Mouse (Mus musculus): ENCODE data around the gene Set. TPM values are rescaled to one million over a fixed set of nuclear protein-coding genes. Genes with fewer than 3 reads are reported as not detected.
"Not testable (repeated sequence)": the region's sequence is repeated elsewhere in the genome, so short reads cannot be mapped to it uniquely, and the experiment has no call there.

Gene Set
- total RNA-seq (2021), result 100 to 1,000 TPM; 326 to 328 TPM
- long read RNA-seq, experiment 1, transcript Set-202 (8 exons, 2,824 nt), result minor isoform, 26 of 189 reads
- long read RNA-seq, experiment 1, transcript Set-201 (8 exons, 2,834 nt), result major isoform, 151 of 189 reads
- long read RNA-seq, experiment 1, partial matches to known transcripts, result 3 of 189 reads
- long read RNA-seq, experiment 1, other reads (novel, unspliced or antisense), result 9 of 189 reads
- long read RNA-seq, experiment 2, transcript Set-201 (8 exons, 2,834 nt), result major isoform, 599 of 777 reads
- long read RNA-seq, experiment 2, transcript Set-202 (8 exons, 2,824 nt), result minor isoform, 88 of 777 reads
- long read RNA-seq, experiment 2, partial matches to known transcripts, result 56 of 777 reads
- long read RNA-seq, experiment 2, other reads (novel, unspliced or antisense), result 30 of 777 reads

DNA sequence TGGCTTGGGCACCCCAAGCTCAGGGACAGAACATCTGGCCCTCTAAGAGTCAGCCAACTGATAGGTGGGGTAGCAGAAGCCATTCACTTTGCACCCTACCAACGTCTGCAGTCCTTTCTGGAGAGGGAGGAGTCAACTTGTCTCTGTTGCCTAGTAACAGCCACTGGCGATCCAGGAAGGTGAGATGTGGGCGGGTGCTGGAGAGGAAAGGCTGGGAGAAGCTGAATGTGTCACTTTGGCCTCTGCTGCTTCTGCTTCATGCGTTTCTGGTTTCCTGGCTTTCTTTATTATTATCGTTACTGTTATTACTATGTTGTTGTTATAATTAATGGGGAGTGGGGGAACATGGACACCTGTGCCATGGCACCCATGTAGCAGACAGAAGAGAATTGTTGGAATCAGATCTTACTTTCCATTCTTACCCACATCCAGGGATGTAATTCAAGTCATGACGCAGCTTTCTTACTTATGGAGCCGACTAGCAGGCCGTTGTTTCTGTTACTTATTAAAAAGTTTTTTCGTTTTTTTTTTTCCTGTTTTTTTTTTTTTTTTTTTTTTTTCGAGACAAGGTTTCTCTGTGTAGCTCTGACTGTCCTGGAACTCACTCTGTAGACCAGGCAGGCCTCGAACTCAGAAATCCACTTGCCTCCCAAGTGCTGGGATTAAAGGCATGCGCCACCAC is at the start of gene Set:
Gene Set (plus strand): TSS at position 156 of the 682 bp plus-strand sequence.
- no peak for DNase-seq (ENCODE audit: low spot score in 2 of 2)

DNA sequence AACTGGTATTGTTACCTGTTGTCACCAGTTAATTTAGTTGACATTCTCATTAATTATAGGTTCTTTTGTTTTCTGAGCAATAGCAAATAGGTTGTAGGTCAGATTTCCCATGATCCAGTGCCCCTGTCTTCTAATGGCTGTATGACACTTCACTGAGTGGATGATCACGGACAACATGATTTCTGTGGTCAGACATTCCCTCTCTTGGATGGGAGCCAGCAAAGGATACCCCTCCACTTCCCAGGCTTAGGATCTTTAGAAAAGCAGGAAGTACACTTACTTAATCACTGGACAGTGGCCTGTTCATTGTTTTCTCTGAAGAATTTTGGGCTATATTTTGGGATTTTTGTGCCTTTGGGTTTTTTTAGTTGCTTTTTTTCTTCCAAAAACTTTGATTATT is 48.1 kb upstream of the Set start:
- DNase-seq (ENCODE audit: low spot score in 2 of 2), result no peak

- no peak for DNase-seq (ENCODE audit: low spot score in 2 of 2)
These were observed 46.3 kb upstream of the Set start for GRCm38 (mm10) chr2:30010840-30011281.

GRCm38 (mm10) chr2:30014326-30014966 is 42.7 kb upstream of the Set start:
- DNase-seq (ENCODE audit: low spot score in 2 of 2), result no peak

DNA sequence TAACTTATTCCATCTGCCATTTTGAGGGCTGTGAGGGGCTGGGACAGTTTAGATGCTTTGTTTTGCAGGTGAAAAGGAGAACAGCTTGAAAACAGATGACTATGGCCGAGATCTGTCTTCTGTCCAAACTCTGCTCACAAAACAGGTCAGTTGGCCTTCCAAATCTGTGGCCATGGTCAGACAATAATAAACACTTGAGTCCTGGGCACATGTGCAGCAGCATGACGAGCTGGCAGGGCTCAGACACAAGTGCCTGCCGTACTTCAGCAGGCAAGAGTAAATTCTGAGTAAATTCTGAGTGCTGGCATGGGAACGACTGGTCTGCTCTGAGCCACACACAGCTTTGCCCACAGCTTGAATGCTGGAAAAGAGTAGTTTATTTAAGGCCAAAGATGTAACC is 31.7 kb upstream of the Set start:
- no peak for DNase-seq (ENCODE audit: low spot score in 2 of 2)

- no peak for DNase-seq (ENCODE audit: low spot score in 2 of 2)
These were observed 30.2 kb upstream of the Set start for GRCm38 (mm10) chr2:30026997-30027396.

- no peak for DNase-seq (ENCODE audit: low spot score in 2 of 2)
These were observed 24.8 kb upstream of the Set start for GRCm38 (mm10) chr2:30032244-30032846.

GRCm38 (mm10) chr2:30032957-30033356 is 24.2 kb upstream of the Set start:
- no peak for DNase-seq (ENCODE audit: low spot score in 2 of 2)

- DNase-seq (ENCODE audit: low spot score in 2 of 2), result no peak
These were observed 19.4 kb upstream of the Set start for GRCm38 (mm10) chr2:30037762-30038161.

- no peak for DNase-seq (ENCODE audit: low spot score in 2 of 2)
These were observed 18.8 kb upstream of the Set start for GRCm38 (mm10) chr2:30038370-30038769.

- DNase-seq (ENCODE audit: low spot score in 2 of 2), result no peak
These were observed 17.5 kb upstream of the Set start for GRCm38 (mm10) chr2:30039687-30040086.

GRCm38 (mm10) chr2:30042445-30042844 is 14.7 kb upstream of the Set start:
- peak; percentile 65 to 69 for DNase-seq (ENCODE audit: low spot score in 2 of 2)

DNA sequence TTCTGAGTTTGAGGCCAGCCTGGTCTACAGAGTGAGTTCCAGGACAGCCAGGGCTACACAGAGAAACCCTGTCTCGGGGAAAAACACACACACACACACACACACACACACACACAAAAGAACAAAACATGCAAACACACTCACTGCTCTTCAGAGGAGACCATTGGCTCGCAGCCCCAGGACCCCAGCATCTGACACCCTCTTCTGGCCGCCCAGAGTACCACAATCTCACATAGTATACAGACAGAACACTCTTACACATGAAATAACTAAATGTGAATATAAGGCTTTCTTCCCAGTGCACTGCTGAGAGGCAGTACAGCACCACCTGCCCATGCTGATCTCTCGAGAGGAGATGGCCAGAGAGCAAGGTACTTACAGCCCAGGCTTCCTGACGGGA is 12.6 kb upstream of the Set start:
- DNase-seq (ENCODE audit: low spot score in 2 of 2), result no peak

DNA sequence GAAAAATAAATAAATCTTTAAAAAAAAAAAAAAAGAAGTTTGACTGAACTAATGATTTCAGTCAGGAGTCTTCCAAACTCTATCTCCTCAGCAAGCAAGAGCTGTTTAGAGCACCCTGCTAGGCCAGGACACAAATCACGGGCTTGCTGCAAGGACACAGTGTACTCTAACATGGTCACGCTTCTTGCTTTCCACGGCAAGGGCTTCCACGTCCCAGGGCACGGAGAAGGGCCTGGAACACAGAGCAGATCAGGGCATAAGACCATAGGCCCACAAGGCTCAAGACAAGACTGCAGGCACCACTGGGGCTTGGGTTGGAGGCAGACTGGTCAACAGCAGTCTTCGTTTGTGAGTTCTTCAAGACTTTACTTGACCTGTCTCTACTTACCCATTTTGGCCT is 10.1 kb upstream of the Set start:
- no peak for DNase-seq (ENCODE audit: low spot score in 2 of 2)

- no peak for DNase-seq (ENCODE audit: low spot score in 2 of 2)
These were observed 9.1 kb upstream of the Set start for GRCm38 (mm10) chr2:30048101-30048501.

DNA sequence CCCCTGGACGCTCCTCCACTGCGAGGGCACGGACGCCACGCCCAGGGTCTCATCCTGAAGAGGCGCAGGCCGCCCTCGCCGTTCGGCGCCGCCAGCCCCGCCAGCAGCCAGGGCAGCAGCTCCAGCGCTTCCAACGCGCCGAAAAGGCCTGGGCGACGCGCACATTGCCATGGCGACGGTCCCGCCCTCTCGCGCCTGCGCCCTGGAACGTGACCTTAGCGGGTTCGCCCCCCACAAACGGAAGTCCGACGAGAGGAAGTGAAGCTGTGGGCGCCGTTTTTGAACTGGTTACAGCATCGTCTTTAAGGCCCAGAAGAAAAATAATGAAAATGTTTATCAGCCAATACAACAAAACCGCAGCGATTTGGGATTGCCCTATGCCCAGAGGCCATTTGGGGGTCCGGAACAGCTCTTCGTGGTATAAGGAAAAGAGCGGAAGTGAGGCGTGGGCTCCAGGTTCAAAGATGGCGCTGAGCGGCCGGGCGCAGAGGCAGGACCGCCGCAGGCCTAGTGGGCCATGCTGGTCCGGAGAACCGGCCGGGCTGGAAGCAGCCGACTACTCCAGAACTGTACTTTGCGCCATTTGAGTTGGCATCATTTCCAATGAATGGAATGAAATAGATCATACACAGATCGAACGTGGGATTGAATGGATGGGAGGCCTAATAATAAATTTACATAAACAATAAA is 8.3 kb upstream of the Set start, which contains the start of gene Wdr34:
Gene Wdr34 (minus strand): TSS at position 183 of the 690 bp plus-strand sequence.
- DNase-seq (ENCODE audit: low spot score in 2 of 2), result peak; percentile 98

DNA sequence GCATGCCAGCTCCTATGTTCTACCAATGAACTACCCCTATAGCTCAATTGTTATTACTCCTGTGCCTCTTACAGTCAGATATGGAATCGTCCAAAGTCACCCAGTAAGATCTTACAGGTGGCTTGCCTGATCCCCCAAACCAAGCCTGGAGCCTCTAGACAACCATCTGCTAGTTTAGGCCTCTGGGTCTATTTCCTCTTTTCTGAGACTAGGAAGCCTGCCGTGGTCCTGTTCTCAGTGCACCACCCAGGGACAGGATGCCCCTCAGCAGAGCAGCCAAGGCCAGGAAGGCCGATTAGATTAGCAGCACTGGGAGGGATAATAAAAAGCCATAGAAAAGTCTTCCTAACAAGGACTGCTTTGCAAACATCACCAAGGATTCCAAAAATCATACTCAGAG is 7.3 kb upstream of the Set start:
- no peak for DNase-seq (ENCODE audit: low spot score in 2 of 2)

- DNase-seq (ENCODE audit: low spot score in 2 of 2), result no peak
These were observed 5.0 kb upstream of the Set start for GRCm38 (mm10) chr2:30051992-30052761.

DNA sequence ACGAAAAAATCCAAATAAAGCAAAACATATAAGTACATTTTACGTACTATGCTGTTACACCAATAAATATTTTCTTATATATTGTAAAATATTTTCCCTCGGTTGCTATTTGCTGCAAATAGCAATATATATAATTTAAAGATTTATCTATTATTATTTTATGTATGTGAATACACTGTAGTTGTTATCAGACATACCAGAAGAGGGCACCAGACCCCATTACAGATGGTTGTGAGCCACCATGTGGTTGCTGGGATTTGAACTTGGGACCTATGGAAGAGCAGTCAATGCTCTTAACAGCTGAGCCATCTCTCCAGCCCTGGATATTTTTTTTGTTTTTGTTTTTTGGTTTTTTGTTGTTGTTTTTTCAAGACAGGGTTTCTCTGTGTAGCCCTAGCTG is 1.9 kb upstream of the Set start:
- not testable (repeated sequence) for DNase-seq (ENCODE audit: low spot score in 2 of 2)

DNA sequence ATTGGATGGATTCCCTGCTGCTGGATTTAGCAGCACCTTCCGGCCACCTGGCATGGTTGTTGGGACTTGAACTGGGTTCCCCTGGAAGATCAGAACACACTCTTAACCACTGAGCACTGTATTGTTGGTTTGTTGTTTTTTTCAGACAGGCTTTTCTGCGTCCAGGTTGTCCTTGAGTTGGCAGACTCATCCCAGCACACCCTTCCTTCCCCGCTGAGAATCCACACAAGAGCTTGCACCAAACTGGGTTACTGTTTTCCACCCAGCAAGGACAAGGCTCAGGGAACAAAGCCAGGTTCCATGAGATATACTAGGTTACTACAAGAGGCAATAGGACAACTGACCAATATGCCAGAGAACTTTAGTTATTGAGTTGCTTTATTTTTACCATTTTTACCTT is 442 bp upstream of the Set start:
- no peak for DNase-seq (ENCODE audit: low spot score in 2 of 2)

All from adrenal gland, postnatal 4 days (tissue).